Comparison of ENCODE assay signal across 8 mouse cellular contexts in genomic region chr17:26945824-26946495, GRCm38 (mm10). TPM values are rescaled to one million over a fixed set of nuclear protein-coding genes. Genes with fewer than 3 reads are reported as not detected.
DNase-seq lines count a peak whose midpoint lies in the region; ATAC-seq and TF ChIP-seq lines count a peak whose summit lies in the region.

No protein-coding gene starts in this region.

- TF ChIP-seq POLR2A in limb, embryonic 14.5 days (IDR thresholded peaks at IDR 0.05; ENCODE audit: borderline replicate concordance, extremely low read depth, insufficient read depth, insufficient read length) = no peak

- H3K4me3 ChIP-seq in erythroblast, embryonic 14.5 days (replicated peaks) = peak overlapping the region; percentile 61
- peak overlapping the region; percentile 43 for H3K4me3 ChIP-seq in limb, embryonic 14.5 days (replicated peaks; ENCODE audit: low read length)
- peak overlapping the region; percentile 35 for H3K4me3 ChIP-seq in stomach, embryonic 14.5 days (ENCODE audit: low read depth, low read length)

- peak overlapping the region; percentile 58 for H3K9ac ChIP-seq in limb, embryonic 14.5 days (ENCODE audit: low read depth, low read length, severe bottlenecking)
- H3K9ac ChIP-seq in stomach, embryonic 14.5 days (replicated peaks; ENCODE audit: low read depth, low read length) = peak overlapping the region; percentile 53

- H3K27ac ChIP-seq in limb, embryonic 14.5 days (replicated peaks; ENCODE audit: low read depth, low read length) = peak overlapping the region; percentile 74
- peak overlapping the region; percentile 72 for H3K27ac ChIP-seq in stomach, embryonic 14.5 days (ENCODE audit: low read length)

- no peaks in the 10 kb centered on the region for H3K9me3 ChIP-seq in erythroblast, embryonic 14.5 days (ENCODE audit: control insufficient read depth, low read length)
- H3K9me3 ChIP-seq in limb, embryonic 14.5 days (ENCODE audit: control insufficient read depth, low read length) = no peaks in the 10 kb centered on the region
- H3K9me3 ChIP-seq in stomach, embryonic 14.5 days (ENCODE audit: control insufficient read depth, low read depth, low read length) = no peaks in the 10 kb centered on the region

- H3K36me3 ChIP-seq in erythroblast, embryonic 14.5 days (ENCODE audit: control insufficient read depth) = no peaks in the 10 kb centered on the region
- no peaks in the 10 kb centered on the region for H3K36me3 ChIP-seq in limb, embryonic 14.5 days (ENCODE audit: control insufficient read depth, insufficient read depth, low read length)
- no peaks in the 10 kb centered on the region for H3K36me3 ChIP-seq in stomach, embryonic 14.5 days (ENCODE audit: control insufficient read depth, insufficient read depth, low read length)

- no peak for ATAC-seq in erythroblast, adult 5-6 weeks (replicated peaks; ENCODE audit: low FRiP score, poor library complexity, severe bottlenecking)
- ATAC-seq in limb, embryonic 14.5 days (ENCODE audit: low FRiP score, low read depth) = no peak
- ATAC-seq in stomach, embryonic 14.5 days (ENCODE audit: insufficient number of reproducible peaks, insufficient read depth, low FRiP score, low read depth) = no peak

- peaks cover 33% of the 10 kb centered on the region for H3K27me3 ChIP-seq in erythroblast, embryonic 14.5 days (ENCODE audit: control insufficient read depth)
- H3K27me3 ChIP-seq in limb, embryonic 14.5 days (ENCODE audit: control insufficient read depth, insufficient read depth, low read length) = no peaks in the 10 kb centered on the region
- H3K27me3 ChIP-seq in stomach, embryonic 14.5 days (ENCODE audit: control insufficient read depth, insufficient read depth, low read length) = no peaks in the 10 kb centered on the region

- 23% methylated on average over 13 of the region's 13 CpGs for WGBS in limb, embryonic 14.5 days
- WGBS in stomach, embryonic 14.5 days = 27% methylated on average over 13 of the region's 13 CpGs

- peaks cover 65% of the 10 kb centered on the region for H3K4me1 ChIP-seq in erythroblast, embryonic 14.5 days (ENCODE audit: control insufficient read depth)
- peaks cover 57% of the 10 kb centered on the region for H3K4me1 ChIP-seq in limb, embryonic 14.5 days (ENCODE audit: control insufficient read depth, insufficient read depth, low read length)
- peaks cover 42% of the 10 kb centered on the region for H3K4me1 ChIP-seq in stomach, embryonic 14.5 days (ENCODE audit: control insufficient read depth, insufficient read depth, low read length)

- peak overlapping the region; percentile 91 for H3K4me2 ChIP-seq in limb, embryonic 14.5 days (replicated peaks; ENCODE audit: low read depth, low read length, severe bottlenecking)
- peak overlapping the region; percentile 82 for H3K4me2 ChIP-seq in stomach, embryonic 14.5 days (replicated peaks; ENCODE audit: low read depth, low read length)

- peak; percentile 57 for DNase-seq in right cerebral cortex, postnatal 14 days
- DNase-seq in right cerebral cortex, postnatal 36 days (ENCODE audit: low spot score in 2 of 2) = no peak
- DNase-seq in limb, embryonic 14.5 days (ENCODE audit: low spot score) = no peak
- no peak for DNase-seq in ovary, postnatal 36 days (ENCODE audit: low spot score)
- DNase-seq in left cerebral cortex, adult 11 months (ENCODE audit: low spot score) = no peak

RNA-seq across cellular contexts. Expression of gene Syngap1, which starts 4.9 kb away (rescaled TPM):
- polyA plus RNA-seq in erythroblast, embryonic 14.5 days (2012) = 0.78 and 0.86 TPM in 2 replicates
- 0.42 and 2.5 TPM in 2 replicates for total RNA-seq in erythroblast, adult 5-6 weeks (2015; ENCODE audit: low replicate concordance)
- total RNA-seq in erythroblast, adult 5-6 weeks (2017; ENCODE audit: low replicate concordance) = 0.60 and 5.3 TPM in 2 replicates
- polyA plus RNA-seq in limb, embryonic 14.5 days (2012; rRNA removed) = 82.4 and 111 TPM in 2 replicates
- polyA plus RNA-seq in limb, embryonic 14.5 days (2014; fragmentation: Nextera tagmentation; extraction: Ambion mirVana) = 2.0 and 2.4 TPM in 2 replicates
- 3.0 and 3.3 TPM in 2 replicates for polyA plus RNA-seq in stomach, embryonic 14.5 days (2014; fragmentation: Nextera tagmentation; extraction: Ambion mirVana)

RNA-seq across cellular contexts. Expression of gene Cuta, which starts 6.6 kb away (rescaled TPM):
- 19.6 and 19.8 TPM in 2 replicates for polyA plus RNA-seq in erythroblast, embryonic 14.5 days (2012)
- total RNA-seq in erythroblast, adult 5-6 weeks (2015; ENCODE audit: low replicate concordance) = 33.6 and 59.6 TPM in 2 replicates
- 10.2 and 14.4 TPM in 2 replicates for total RNA-seq in erythroblast, adult 5-6 weeks (2017; ENCODE audit: low replicate concordance)
- 127 and 172 TPM in 2 replicates for polyA plus RNA-seq in limb, embryonic 14.5 days (2012; rRNA removed)
- 146 and 158 TPM in 2 replicates for polyA plus RNA-seq in limb, embryonic 14.5 days (2014; fragmentation: Nextera tagmentation; extraction: Ambion mirVana)
- 152 and 161 TPM in 2 replicates for polyA plus RNA-seq in stomach, embryonic 14.5 days (2014; fragmentation: Nextera tagmentation; extraction: Ambion mirVana)

RNA-seq across cellular contexts. Expression of gene Phf1, which starts 13.1 kb away (rescaled TPM):
- 5.0 and 6.2 TPM in 2 replicates for polyA plus RNA-seq in erythroblast, embryonic 14.5 days (2012)
- total RNA-seq in erythroblast, adult 5-6 weeks (2015; ENCODE audit: low replicate concordance) = 4.0 TPM in 2 replicates
- total RNA-seq in erythroblast, adult 5-6 weeks (2017; ENCODE audit: low replicate concordance) = 2.5 and 4.1 TPM in 2 replicates
- polyA plus RNA-seq in limb, embryonic 14.5 days (2012; rRNA removed) = 56.6 and 72.8 TPM in 2 replicates
- polyA plus RNA-seq in limb, embryonic 14.5 days (2014; fragmentation: Nextera tagmentation; extraction: Ambion mirVana) = 11.9 and 12.8 TPM in 2 replicates
- 8.9 and 9.9 TPM in 2 replicates for polyA plus RNA-seq in stomach, embryonic 14.5 days (2014; fragmentation: Nextera tagmentation; extraction: Ambion mirVana)

RNA-seq across cellular contexts. Expression of gene Zbtb9, which starts 27.0 kb away (rescaled TPM):
- polyA plus RNA-seq in erythroblast, embryonic 14.5 days (2012) = 0.12 and 0.13 TPM in 2 replicates
- 1.3 TPM in 1 of 2 replicates, not detected in the other for total RNA-seq in erythroblast, adult 5-6 weeks (2015; ENCODE audit: low replicate concordance)
- 5.3 and 6.0 TPM in 2 replicates for total RNA-seq in erythroblast, adult 5-6 weeks (2017; ENCODE audit: low replicate concordance)
- 12.6 and 14.8 TPM in 2 replicates for polyA plus RNA-seq in limb, embryonic 14.5 days (2012; rRNA removed)
- 10.0 and 10.6 TPM in 2 replicates for polyA plus RNA-seq in limb, embryonic 14.5 days (2014; fragmentation: Nextera tagmentation; extraction: Ambion mirVana)
- polyA plus RNA-seq in stomach, embryonic 14.5 days (2014; fragmentation: Nextera tagmentation; extraction: Ambion mirVana) = 9.8 and 10.5 TPM in 2 replicates

RNA-seq across cellular contexts. Expression of gene Kifc5b, which starts 29.1 kb away (rescaled TPM):
- polyA plus RNA-seq in erythroblast, embryonic 14.5 days (2012) = 8.1 and 9.2 TPM in 2 replicates
- 3.3 and 5.6 TPM in 2 replicates for total RNA-seq in erythroblast, adult 5-6 weeks (2015; ENCODE audit: low replicate concordance)
- total RNA-seq in erythroblast, adult 5-6 weeks (2017; ENCODE audit: low replicate concordance) = 18.9 and 30.1 TPM in 2 replicates
- 23.7 TPM in 2 replicates for polyA plus RNA-seq in limb, embryonic 14.5 days (2012; rRNA removed)
- polyA plus RNA-seq in limb, embryonic 14.5 days (2014; fragmentation: Nextera tagmentation; extraction: Ambion mirVana) = 4.9 and 5.9 TPM in 2 replicates
- 7.1 and 8.2 TPM in 2 replicates for polyA plus RNA-seq in stomach, embryonic 14.5 days (2014; fragmentation: Nextera tagmentation; extraction: Ambion mirVana)
